Mouse (Mus musculus): ENCODE measurements around the gene Pitpna.

DNA sequence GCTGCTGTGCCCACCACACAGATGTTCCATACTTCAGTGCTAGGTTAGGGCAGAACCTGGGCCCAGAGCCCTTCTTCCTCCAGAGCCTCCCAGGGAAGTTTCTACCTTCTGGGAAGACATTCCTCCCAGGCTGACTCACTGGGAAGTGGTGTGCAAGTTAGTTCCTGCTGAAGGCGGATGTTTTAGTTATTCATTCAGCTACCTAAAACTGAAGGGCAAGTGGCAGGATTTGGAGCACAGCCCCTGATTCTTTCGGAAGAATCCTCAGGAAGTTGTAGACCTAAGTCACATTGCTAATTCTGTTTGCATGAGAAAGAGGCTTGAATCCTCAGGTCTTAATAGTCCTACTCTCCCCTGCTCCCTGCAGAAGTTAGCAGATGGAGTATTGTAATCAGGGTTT, 33.5 kb downstream of the Pitpna start:
- TF ChIP-seq CTCF (IDR thresholded peaks at IDR 0.05; ENCODE audit: borderline replicate concordance, insufficient read depth, low read length), result no peak
- TF ChIP-seq POLR2A (IDR thresholded peaks at IDR 0.05; ENCODE audit: low read depth, low read length), result no peak

Measured in embryonic fibroblast, embryonic 13.5 days (primary cell).